Mouse (Mus musculus) macrophage (primary cell): ENCODE measurements around the gene Hscb. TPM values are rescaled to one million over a fixed set of nuclear protein-coding genes. Genes with fewer than 3 reads are reported as not detected.

Experiments used
- H3K27ac ChIP-seq: fragments of 350-480 bp; formaldehyde crosslinking; 2 replicates; pipeline ENCODE4 v1.9.0; 2021
- H3K36me3 ChIP-seq: fragments of 350-480 bp; formaldehyde crosslinking; 2 replicates; pipeline ENCODE4 v1.9.0; 2021; ENCODE audit errors: inconsistent target
- H3K4me3 ChIP-seq: fragments of 350-480 bp; formaldehyde crosslinking; 2 replicates; pipeline ENCODE4 v1.9.0; 2021; ENCODE audit errors: inconsistent target
- H3K79me2 ChIP-seq: fragments of 350-480 bp; formaldehyde crosslinking; 2 replicates; pipeline ENCODE4 v1.9.0; 2021; ENCODE audit errors: inconsistent target
- WGBS: methylation state at CpG from one replicate; pipeline ENCODE4 v1.1.7; 2026; ENCODE audit warnings: inconsistent platforms; ENCODE audit not compliant: missing documents; 5-methylcytosine and 5-hydroxymethylcytosine counted together
- polyA plus RNA-seq: library from polyadenylated mRNA; stranded (reverse); fragments of 250-400 nt; gene quantifications from 3 replicates; pipeline ENCODE4 v1.2.4, GENCODE M21; 2018; ENCODE audit warnings: inconsistent platforms

The Hscb gene
- polyA plus RNA-seq, 1 experiment from 2014 or later, result 43.3 TPM

DNA sequence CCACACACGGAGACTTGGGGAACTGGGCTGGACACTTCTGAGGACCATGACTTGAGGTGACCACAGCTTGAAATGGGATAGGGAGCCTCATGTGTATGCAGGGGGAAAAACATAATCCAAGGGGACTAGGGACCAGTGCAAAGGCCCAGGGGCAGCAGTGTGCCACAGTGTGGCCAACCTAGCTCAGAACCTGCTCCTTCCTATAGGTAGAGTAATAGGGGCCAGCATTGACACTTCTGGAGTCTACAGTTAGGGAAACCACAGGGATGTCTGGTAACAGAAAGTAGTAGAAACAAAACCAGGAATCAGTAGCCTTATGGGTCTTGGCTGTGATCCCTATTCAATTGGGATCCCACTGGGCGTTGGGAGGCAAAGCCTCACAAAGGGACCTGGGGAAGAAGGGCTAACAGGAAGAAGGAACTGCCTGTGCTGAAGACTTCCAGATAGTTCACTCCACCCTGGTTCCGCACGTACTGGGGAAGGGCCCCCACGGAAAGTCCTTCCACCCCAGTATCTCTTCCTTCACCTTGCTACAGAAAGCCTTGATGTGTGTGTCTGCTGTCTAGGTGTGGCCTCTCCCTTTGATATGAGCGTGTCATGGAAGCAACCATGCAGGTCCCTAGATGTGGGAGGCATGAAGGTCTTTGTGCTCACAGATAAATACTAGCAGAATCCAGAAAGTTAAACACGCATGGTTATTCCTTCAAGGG is 57.9 kb downstream of the Hscb start:
- H3K79me2 ChIP-seq, result peaks cover 31% of the 10 kb centered on the region
- H3K27ac ChIP-seq, result no peak overlapping the region
- no peak overlapping the region for H3K4me3 ChIP-seq
- peaks cover 13% of the 10 kb centered on the region; the same call in 1 of the 2 replicates for H3K36me3 ChIP-seq
- 79% methylated on average over 7 of the region's 7 CpGs for WGBS

DNA sequence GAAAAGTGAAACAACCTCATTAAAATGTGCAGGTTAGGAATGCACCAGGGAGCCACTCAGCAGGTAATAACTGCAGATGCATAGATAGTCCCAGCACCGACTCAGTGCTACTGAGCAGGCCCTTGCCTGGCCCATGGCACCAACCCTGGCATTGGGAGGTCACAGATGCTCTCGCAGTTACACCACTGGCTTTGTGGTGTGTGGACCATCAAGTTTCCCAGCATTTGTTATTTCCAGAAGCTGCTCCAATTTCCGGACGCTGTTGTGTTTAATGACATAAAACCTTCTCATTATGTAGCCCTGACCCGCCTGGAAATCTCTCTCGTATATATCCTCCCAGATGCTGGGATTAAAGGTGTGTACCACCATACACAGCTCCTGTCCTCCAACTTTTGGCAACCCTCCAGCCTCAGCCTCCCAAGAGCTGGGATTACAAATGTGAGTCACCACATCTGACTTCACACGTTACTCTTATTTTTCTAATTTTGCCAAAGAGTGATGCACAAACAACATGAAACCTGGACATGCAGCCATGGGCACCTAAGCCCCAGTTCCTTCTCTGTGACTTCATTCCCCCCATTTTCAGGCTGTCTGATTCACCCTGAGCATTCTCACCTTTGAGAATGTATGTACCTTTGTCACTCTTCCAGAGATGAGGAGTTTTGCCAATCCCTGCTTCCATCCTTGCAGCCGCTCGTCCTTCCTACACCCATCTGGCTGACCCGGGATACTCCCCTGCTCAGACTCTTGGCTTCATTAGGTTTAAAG is 58.6 kb downstream of the Hscb start:
- peaks cover 36% of the 10 kb centered on the region for H3K79me2 ChIP-seq
- peak overlapping the region; percentile 75 for H3K4me3 ChIP-seq
- H3K27ac ChIP-seq, result 0 out of 2 replicates have a peak overlapping the region, but pooled peaks have one; percentile 27
- peaks cover 12% of the 10 kb centered on the region; the same call in 1 of the 2 replicates for H3K36me3 ChIP-seq
- 68% methylated on average over 10 of the region's 10 CpGs for WGBS

DNA sequence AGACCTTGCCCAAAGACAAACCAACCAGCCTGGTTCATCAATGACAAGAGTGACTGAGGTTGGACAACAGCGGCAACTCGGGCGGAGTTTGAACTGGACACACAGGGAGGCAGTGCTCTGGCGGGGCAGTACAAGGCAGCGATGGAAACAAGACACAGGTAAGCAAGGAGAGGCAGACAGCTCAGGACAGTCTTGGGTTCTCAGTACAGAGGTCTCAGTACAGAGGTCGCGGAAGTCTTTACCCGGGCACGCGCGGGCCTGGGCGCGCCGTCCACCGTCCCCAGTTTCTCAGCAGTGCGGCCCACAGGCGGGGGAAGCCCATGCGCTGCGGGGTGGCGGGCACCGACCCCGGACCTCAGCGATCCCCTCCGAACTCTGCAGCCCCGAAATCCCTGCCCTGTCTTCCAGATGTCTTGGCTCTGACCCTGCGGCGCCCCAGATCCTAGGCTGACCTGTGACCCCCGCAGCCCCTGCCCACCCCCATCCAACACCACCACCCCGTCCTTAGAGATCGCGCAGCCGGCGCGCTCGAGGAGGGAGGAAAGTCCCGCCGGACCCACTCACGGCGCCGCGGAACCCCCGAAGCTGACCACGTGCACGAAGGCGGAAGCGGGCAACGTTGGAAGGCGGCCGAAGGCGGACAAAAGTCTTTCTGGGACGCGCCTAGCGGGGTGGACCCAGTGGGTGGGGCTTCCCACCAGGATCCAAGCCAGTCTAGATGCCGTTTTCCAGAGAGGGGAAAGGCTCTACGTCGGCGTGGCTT is 59.4 kb downstream of the Hscb start, which contains the start of gene Pus1:
Gene Pus1 (minus strand): TSS at position 662 of the 763 bp plus-strand sequence.
- peak within 1 kb of the TSS; percentile 75 for H3K4me3 ChIP-seq
- peaks cover 43% of the 10 kb centered on the region for H3K79me2 ChIP-seq
- under 1% methylated on average over 53 of the region's 57 CpGs for WGBS
- H3K27ac ChIP-seq, result 0 out of 2 replicates have a peak within 1 kb of the TSS, but pooled peaks have one; percentile 27
- peaks cover 14% of the 10 kb centered on the region for H3K36me3 ChIP-seq

DNA sequence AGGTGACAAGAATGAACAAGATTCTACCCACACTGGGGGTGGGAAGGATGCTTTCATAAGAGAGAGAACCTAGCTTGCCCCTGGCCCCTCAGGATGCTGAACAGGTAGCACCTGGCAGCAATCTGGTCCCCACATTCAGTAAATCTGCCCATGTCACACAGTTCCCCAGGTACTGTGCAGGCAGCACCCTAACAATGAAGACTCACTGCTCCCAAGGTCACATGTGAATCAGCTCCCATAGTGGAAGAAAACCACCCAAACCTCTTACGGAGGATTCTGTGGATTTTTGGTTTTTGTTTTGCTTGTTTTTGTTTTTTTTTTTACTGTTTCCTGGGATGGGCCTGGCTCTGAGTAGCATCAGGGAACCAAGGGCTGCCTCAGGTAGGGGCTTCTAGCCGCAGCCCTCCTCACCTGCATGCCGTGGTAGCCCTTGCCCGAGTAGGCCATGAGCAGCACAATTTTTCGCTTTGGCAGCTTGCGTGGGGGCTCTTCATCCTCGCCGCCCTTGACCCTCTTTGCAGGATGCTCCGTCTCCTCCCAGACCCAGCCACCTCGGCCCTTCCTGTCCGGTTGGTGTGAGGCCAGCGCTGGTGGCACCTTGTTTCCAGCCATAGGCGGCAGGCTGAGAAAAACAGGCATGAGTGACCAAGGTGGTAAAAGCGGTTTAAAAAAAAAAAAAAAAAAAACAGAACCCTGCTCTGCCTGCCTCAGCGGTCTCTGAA is 60.1 kb downstream of the Hscb start:
- Histone ChIP-seq H3K4me3 (peak overlapping the region; percentile 75), H3K79me2 (peaks cover 51% of the 10 kb centered on the region), H3K27ac (no peak overlapping the region), H3K36me3 (peaks cover 21% of the 10 kb centered on the region)
- WGBS, result 23% methylated on average over 15 of the region's 15 CpGs

Other genes starting within 250 kb of the Hscb start
- 11.0 to 22.9 TPM (median 11.9 TPM) in 3 replicates for gene Noc4l, start 186.4 kb downstream of the Hscb start, polyA plus RNA-seq
- gene Ddx51, start 186.3 kb downstream of the Hscb start, polyA plus RNA-seq, result 6.2 to 8.2 TPM (median 6.7 TPM) in 3 replicates
- 24.9 to 26.4 TPM (median 26.3 TPM) in 3 replicates for gene Ep400, start 69.1 kb downstream of the Hscb start, polyA plus RNA-seq
- gene Pus1, start 59.1 kb downstream of the Hscb start, polyA plus RNA-seq, result 14.8 to 27.1 TPM (median 18.1 TPM) in 3 replicates
- 9.6 to 23.9 TPM (median 15.4 TPM) in 3 replicates for gene Ulk1, start 29.7 kb downstream of the Hscb start, polyA plus RNA-seq
- gene Chek2, start 202 bp upstream of the Hscb start, polyA plus RNA-seq, result 21.7 to 24.4 TPM (median 24.0 TPM) in 3 replicates
- gene Ttc28, start 40.0 kb upstream of the Hscb start, polyA plus RNA-seq, result 0.50 to 1.3 TPM (median 0.77 TPM) in 3 replicates